Mouse (Mus musculus) kidney, adult 2 months (tissue): ENCODE results near the gene Tmprss13. TPM values are rescaled to one million over a fixed set of nuclear protein-coding genes. Genes with fewer than 3 reads are reported as not detected.
A peak's percentile ranks its signal among the peaks of the same experiment; 100 is the strongest.

ENCODE experiments used
- DNase-seq: peaks from one replicate; pipeline ENCODE4 v3.0.0; 2021
- H3K27ac ChIP-seq: fragments of 200-500 bp; 2 replicates; pipeline ENCODE4 v1.5.1; 2012; ENCODE audit warnings: low read depth, low read length, control low read depth, inconsistent platforms; ENCODE audit not compliant: insufficient read depth
- H3K27me3 ChIP-seq: fragments of 200-500 bp; replicated peaks from 2 replicates; pipeline ENCODE4 v1.6.1; 2012; ENCODE audit warnings: mild to moderate bottlenecking, moderate library complexity, low read length, inconsistent platforms; ENCODE audit not compliant: control insufficient read depth, insufficient read depth
- H3K36me3 ChIP-seq: fragments of 200-500 bp; 2 replicates; pipeline ENCODE4 v1.6.1; 2012; ENCODE audit warnings: mild to moderate bottlenecking, moderate library complexity, low read length, inconsistent platforms; ENCODE audit not compliant: control insufficient read depth, insufficient read depth
- H3K4me1 ChIP-seq: fragments of 200-500 bp; 2 replicates; pipeline ENCODE4 v1.6.1; 2011; ENCODE audit warnings: low read length; ENCODE audit not compliant: control insufficient read depth, insufficient read depth
- H3K4me3 ChIP-seq: fragments of 200-500 bp; 2 replicates; pipeline ENCODE4 v1.5.1; 2011; ENCODE audit warnings: mild to moderate bottlenecking, low read depth, low read length, control low read depth; ENCODE audit not compliant: insufficient read depth
- CTCF ChIP-seq: fragments of 200-500 bp; conservative IDR thresholded peaks from 2 replicates; pipeline ENCODE4 v1.5.1; 2011; ENCODE audit warnings: low read depth, mild to moderate bottlenecking, control low read depth, low read length, moderate library complexity, mixed read lengths; ENCODE audit not compliant: insufficient read depth, insufficient read length
- POLR2A ChIP-seq: fragments of 200-500 bp; IDR thresholded peaks from one replicate; pipeline ENCODE4 v1.6.1; 2011; ENCODE audit warnings: low read depth, low read length, control low read depth
- WGBS: fragments of 180-500 bp; shearing (Covaris S2); methylation state at CpG from one replicate; pipeline ENCODE4 v1.1.7; 2018; 5-methylcytosine and 5-hydroxymethylcytosine counted together
- polyA plus RNA-seq: library from polyadenylated mRNA; depleted of rRNA; stranded (reverse); fragments of >200 nt; gene quantifications from 2 replicates; pipeline ENCODE4 v1.2.3, GENCODE M21; 2012

Gene Tmprss13
- polyA plus RNA-seq, 1 experiment, result 0.64 TPM

DNA sequence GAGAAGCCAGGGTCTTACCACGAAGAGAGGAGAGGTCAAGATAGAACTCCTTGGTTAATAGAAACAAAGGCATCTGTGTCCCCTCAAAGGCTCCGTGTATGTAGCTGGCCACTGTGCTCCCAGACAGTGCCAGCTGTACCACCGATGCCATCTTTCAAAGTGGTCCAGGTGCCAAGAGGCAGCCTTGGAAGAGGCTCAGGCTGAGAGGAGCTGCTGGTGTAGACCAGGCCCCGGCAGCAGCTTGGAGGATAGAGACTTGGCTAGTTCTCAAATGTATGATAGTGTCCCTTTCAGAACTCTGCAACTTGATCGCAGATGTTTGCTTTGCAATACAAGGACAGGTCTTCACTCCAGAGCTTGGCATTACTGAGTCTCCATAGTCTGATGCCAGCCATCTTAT lies 63.4 kb downstream of the Tmprss13 start:
- no peak for DNase-seq
- WGBS, result 68% methylated on average over 5 of the region's 5 CpGs
- Histone ChIP-seq H3K4me1 (no peaks in the 10 kb centered on the region), H3K27me3 (no peaks in the 10 kb centered on the region), H3K27ac (no peak overlapping the region), H3K4me3 (no peak overlapping the region), H3K36me3 (no peaks in the 10 kb centered on the region)
- TF ChIP-seq POLR2A, result no peak
- TF ChIP-seq CTCF, result no peak

DNA sequence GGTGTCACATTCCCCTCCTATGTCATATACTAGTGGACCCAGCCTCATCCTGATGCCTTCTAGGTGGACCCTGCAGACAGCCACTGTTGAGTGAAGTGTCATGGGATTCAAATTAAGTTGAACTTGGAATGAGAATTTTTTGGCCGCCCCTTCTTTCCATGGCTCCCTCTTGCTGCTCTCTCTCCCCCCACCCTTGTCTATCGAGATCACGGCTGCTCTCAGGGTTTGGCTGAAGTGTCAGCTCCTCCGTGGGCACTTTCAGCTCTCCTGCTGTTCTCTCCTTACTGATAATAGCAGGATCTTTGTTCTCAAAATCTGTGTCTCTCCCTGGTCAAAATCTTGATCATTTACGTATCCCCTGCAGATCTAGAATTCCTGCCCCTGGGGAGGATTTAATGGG lies 63.9 kb downstream of the Tmprss13 start:
- Histone ChIP-seq H3K36me3 (no peaks in the 10 kb centered on the region), H3K27ac (no peak overlapping the region), H3K27me3 (no peaks in the 10 kb centered on the region), H3K4me1 (no peaks in the 10 kb centered on the region), H3K4me3 (no peak overlapping the region)
- TF ChIP-seq CTCF (no peak), POLR2A (no peak)
- no peak for DNase-seq
- WGBS, result 85% methylated on average over 5 of the region's 5 CpGs

DNA sequence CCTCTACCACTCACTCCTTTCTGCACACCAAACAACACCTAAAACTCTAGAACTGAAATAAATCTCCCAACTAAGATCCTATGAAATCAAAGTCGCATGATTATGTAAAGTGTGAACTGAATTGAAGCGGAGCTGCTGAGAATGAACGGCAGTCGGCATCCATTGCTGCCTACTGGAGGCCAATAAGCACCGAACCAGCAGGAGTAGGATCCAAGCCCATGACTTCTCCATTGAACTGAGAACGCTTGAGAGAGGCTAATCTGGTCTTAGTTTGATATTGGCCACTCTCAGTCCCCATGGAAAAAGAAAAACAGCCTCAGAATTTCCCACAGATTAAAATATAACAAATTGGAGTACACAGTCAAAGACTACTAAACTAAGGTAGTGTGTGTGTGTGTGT lies 65.0 kb downstream of the Tmprss13 start:
- DNase-seq, result no peak
- Histone ChIP-seq H3K27me3 (no peaks in the 10 kb centered on the region), H3K27ac (no peak overlapping the region), H3K4me3 (no peak overlapping the region), H3K4me1 (no peaks in the 10 kb centered on the region), H3K36me3 (no peaks in the 10 kb centered on the region)
- no peak for TF ChIP-seq POLR2A
- TF ChIP-seq CTCF, result no peak
- WGBS, result 92% methylated on average over 6 of the region's 6 CpGs

DNA sequence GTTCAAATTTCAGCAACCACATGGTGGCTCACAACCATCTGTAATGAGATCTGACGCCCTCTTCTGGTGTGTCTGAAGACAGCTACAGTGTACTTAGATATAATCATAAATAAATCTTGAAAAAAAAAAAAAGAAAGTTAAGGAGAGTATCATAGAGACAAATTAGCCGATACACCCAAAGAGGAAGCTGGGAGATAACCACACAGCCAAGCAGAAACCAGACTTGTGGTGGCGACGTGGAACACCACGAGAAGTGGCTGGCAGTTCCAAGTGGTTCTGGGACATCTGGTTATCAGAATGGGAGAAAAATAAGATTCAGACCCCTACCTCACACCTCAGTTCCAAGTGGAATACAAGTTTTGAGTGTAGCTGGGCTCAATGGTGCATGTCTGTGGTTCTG lies 67.8 kb downstream of the Tmprss13 start:
- DNase-seq, result no peak
- Histone ChIP-seq H3K4me3 (no peak overlapping the region), H3K36me3 (no peaks in the 10 kb centered on the region), H3K27ac (no peak overlapping the region), H3K27me3 (no peaks in the 10 kb centered on the region), H3K4me1 (no peaks in the 10 kb centered on the region)
- no peak for TF ChIP-seq POLR2A
- TF ChIP-seq CTCF, result no peak
- 81% methylated on average over 5 of the region's 5 CpGs for WGBS

DNA sequence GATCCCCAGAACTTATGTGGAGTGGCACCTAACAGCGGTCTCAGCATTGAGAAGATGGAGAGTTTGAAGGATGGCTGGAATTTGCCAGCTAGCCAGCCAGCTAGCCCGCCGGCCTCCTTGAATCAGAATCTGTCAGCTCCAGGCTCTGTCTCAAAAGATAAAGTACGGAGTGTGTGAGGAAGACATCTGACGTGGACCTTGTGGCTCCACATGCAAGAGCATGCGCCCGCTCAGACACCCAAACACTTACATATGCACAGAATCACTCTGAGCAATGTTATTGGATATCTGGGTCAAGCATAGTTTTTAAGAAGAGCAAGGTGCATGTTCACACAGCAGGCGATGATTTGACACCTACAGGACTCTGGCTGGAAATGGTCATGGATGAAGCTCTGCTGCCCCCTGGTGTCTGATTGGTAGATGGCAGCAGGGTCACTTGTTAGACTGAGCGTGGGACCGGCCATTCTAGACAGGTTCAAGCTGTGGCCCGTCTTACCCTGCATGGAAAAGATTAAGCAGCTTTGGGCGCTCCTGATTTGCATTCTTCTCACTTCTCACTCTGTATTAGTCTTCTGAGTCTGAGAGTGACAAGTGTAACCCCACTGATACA lies 69.6 kb downstream of the Tmprss13 start:
- 37% methylated on average over 12 of the region's 12 CpGs for WGBS
- no peaks in the 10 kb centered on the region for H3K4me1 ChIP-seq
- no peak overlapping the region for H3K4me3 ChIP-seq

DNA sequence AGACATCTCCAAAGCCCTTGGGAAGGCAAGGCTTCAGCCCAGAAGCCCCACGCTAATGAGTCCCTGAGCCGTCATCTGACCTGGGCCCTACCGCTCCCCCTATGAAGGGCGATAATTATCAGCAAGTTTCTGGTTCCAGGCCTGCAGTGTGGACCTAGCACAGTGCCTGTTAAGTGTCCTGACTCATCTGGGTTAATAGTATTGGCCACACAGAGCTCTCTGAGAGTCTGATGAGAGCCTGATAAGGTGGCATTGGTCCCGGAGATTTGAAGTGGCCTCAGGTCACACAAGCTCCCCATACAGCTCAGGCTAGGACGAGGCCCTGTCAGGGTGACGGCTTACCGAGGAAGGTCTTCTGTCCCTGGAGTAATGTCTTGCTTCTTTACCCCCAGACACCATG lies 70.7 kb downstream of the Tmprss13 start:
- no peak for DNase-seq
- Histone ChIP-seq H3K36me3 (no peaks in the 10 kb centered on the region), H3K4me1 (no peaks in the 10 kb centered on the region), H3K27ac (no peak overlapping the region), H3K27me3 (no peaks in the 10 kb centered on the region), H3K4me3 (no peak overlapping the region)
- 85% methylated on average over 8 of the region's 8 CpGs for WGBS
- TF ChIP-seq POLR2A, result no peak
- no peak for TF ChIP-seq CTCF

More for the DNA sequence above, 69.6 kb downstream of the Tmprss13 start:
- Histone ChIP-seq H3K36me3 (no peaks in the 10 kb centered on the region), H3K27ac (no peak overlapping the region), H3K27me3 (no peaks in the 10 kb centered on the region)
- TF ChIP-seq POLR2A (no peak), CTCF (peak; percentile 99; the same call in 1 of the 2 replicates)
- DNase-seq, result peak; percentile 93

DNA sequence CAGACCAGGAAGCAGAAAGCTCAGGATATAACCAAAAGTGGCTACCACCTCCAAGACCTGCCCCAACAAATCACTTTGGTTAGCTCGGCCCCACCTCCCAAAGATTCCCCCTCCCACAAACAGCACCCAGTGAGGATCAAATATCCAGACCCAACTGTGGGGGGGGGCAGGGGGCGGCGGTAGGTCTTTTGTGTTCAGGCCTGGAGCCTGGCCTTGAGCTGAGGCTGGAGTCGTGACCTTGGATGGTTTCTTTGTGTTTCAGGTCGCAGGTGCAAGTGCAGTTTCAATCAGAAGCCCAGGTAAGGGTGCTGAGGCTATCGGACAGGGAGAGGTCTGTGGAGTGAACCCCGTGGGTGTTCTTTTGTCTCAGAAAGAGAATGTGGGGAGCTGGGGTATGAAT lies 72.4 kb downstream of the Tmprss13 start:
- TF ChIP-seq CTCF (no peak), POLR2A (no peak)
- Histone ChIP-seq H3K4me1 (peaks cover 9% of the 10 kb centered on the region), H3K27ac (no peak overlapping the region), H3K27me3 (no peaks in the 10 kb centered on the region), H3K36me3 (no peaks in the 10 kb centered on the region), H3K4me3 (no peak overlapping the region)
- 68% methylated on average over 7 of the region's 7 CpGs for WGBS
- no peak for DNase-seq

DNA sequence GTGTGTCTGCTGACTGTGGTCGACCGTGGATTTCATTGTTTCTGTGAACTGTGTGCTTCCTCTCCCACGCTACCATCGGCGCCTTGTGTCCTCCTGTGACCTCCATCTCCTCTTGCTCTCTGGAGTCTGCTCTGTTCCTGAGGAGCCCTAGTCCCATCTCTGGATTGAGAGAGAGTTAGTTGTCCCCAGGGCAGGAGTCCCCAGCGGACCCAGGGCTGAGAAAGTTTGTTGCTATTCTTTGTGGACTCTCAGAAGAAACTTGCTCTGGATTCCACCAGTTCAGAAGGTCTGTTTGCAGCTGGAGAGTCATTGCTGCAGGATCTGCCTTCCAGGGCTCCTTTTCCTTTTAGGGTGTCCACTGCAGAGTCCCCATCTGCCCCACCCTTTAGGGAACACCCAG lies 76.3 kb downstream of the Tmprss13 start:
- WGBS, result 63% methylated on average over 6 of the region's 6 CpGs
- TF ChIP-seq POLR2A (no peak), CTCF (no peak)
- Histone ChIP-seq H3K27ac (peak overlapping the region; percentile 24; the same call in 1 of the 2 replicates), H3K27me3 (no peaks in the 10 kb centered on the region), H3K4me3 (no peak overlapping the region), H3K36me3 (no peaks in the 10 kb centered on the region), H3K4me1 (peaks cover 18% of the 10 kb centered on the region)
- no peak for DNase-seq
